Mouse (Mus musculus) stomach, embryonic 15.5 days (tissue): ENCODE data around the gene Ube2d3. TPM values are rescaled to one million over a fixed set of nuclear protein-coding genes. Genes with fewer than 3 reads are reported as not detected.

ENCODE experiments used
- ATAC-seq: fragments of 200-750 bp; cut with Nextera tagmentation; 2 replicates; pipeline ENCODE4 v1.8.0; 2017; ENCODE audit warnings: low read depth, moderate number of reproducible peaks, moderate TSS enrichment; ENCODE audit not compliant: insufficient read depth, low FRiP score
- H3K27ac ChIP-seq: fragments of 300-500 bp; sonication (generic); 2 replicates; pipeline ENCODE4 v1.5.1; 2015; ENCODE audit warnings: mild to moderate bottlenecking, inconsistent platforms
- H3K27me3 ChIP-seq: fragments of 300-500 bp; sonication (generic); replicated peaks from 2 replicates; pipeline ENCODE4 v1.6.1; 2015; ENCODE audit warnings: inconsistent platforms
- H3K36me3 ChIP-seq: fragments of 300-500 bp; sonication (generic); 2 replicates; pipeline ENCODE4 v1.6.1; 2015; ENCODE audit warnings: inconsistent platforms
- H3K4me1 ChIP-seq: fragments of 300-500 bp; sonication (generic); 2 replicates; pipeline ENCODE4 v1.6.1; 2015; ENCODE audit warnings: inconsistent platforms
- H3K4me2 ChIP-seq: fragments of 300-500 bp; sonication (generic); 2 replicates; pipeline ENCODE4 v1.6.1; 2015; ENCODE audit warnings: mild to moderate bottlenecking, inconsistent platforms
- H3K4me3 ChIP-seq: fragments of 300-500 bp; sonication (generic); replicated peaks from 2 replicates; pipeline ENCODE4 v1.5.1; 2015; ENCODE audit warnings: inconsistent platforms
- H3K9ac ChIP-seq: fragments of 300-500 bp; sonication (generic); 2 replicates; pipeline ENCODE4 v1.6.1; 2015; ENCODE audit warnings: inconsistent platforms
- H3K9me3 ChIP-seq: fragments of 300-500 bp; sonication (generic); 2 replicates; pipeline ENCODE4 v1.6.1; 2016; ENCODE audit warnings: inconsistent platforms
- WGBS: fragments of 180-500 bp; shearing (Covaris S2); methylation state at CpG from one replicate; pipeline ENCODE4 v1.1.7; 2015; 5-methylcytosine and 5-hydroxymethylcytosine counted together
- polyA plus RNA-seq: library from polyadenylated mRNA; unstranded; fragments of >200 nt; fragmentation: Nextera tagmentation; extraction: Ambion mirVana; gene quantifications from 2 replicates; pipeline ENCODE4 v1.2.1, GENCODE M21; 2015

Ube2d3 gene
- 469 and 491 TPM in 2 replicates for polyA plus RNA-seq

GRCm38 (mm10) chr3:135437758-135438495, at the start of gene Ube2d3:
Gene Ube2d3 (plus strand): TSS chr3:135438149.
- Histone ChIP-seq H3K27ac (peak within 1 kb of the TSS; percentile 100), H3K4me1 (no peaks in the 10 kb centered on the region; the same call in 1 of the 2 replicates), H3K9ac (peak within 1 kb of the TSS; percentile 89), H3K4me2 (peak within 1 kb of the TSS; percentile 64), H3K9me3 (no peaks in the 10 kb centered on the region), H3K36me3 (no peaks in the 10 kb centered on the region), H3K4me3 (peak within 1 kb of the TSS; percentile 87), H3K27me3 (no peaks in the 10 kb centered on the region)
- ATAC-seq: peak; percentile 93
- under 1% methylated on average over 56 of the region's 56 CpGs for WGBS

GRCm38 (mm10) chr3:135393186-135393585, 44.8 kb upstream of the Ube2d3 start:
- WGBS: 53% methylated on average over 6 of the region's 6 CpGs

GRCm38 (mm10) chr3:135395085-135395484, 42.9 kb upstream of the Ube2d3 start:
- Histone ChIP-seq H3K4me2 (no peak overlapping the region), H3K4me3 (no peak overlapping the region), H3K4me1 (no peaks in the 10 kb centered on the region), H3K9me3 (no peaks in the 10 kb centered on the region), H3K27me3 (no peaks in the 10 kb centered on the region), H3K27ac (no peak overlapping the region), H3K36me3 (no peaks in the 10 kb centered on the region), H3K9ac (no peak overlapping the region)
- ATAC-seq: peak; percentile 58; the same call in 1 of the 2 replicates
- WGBS: 67% methylated on average over 5 of the region's 5 CpGs

More at GRCm38 (mm10) chr3:135393186-135393585, 44.8 kb upstream of the Ube2d3 start:
- Histone ChIP-seq H3K27ac (no peak overlapping the region), H3K4me3 (no peak overlapping the region), H3K9me3 (no peaks in the 10 kb centered on the region), H3K27me3 (no peaks in the 10 kb centered on the region), H3K9ac (no peak overlapping the region), H3K36me3 (no peaks in the 10 kb centered on the region), H3K4me1 (no peaks in the 10 kb centered on the region), H3K4me2 (no peak overlapping the region)
- no peak for ATAC-seq

GRCm38 (mm10) chr3:135396081-135396480, 41.9 kb upstream of the Ube2d3 start:
- Histone ChIP-seq H3K4me2 (no peak overlapping the region), H3K27ac (no peak overlapping the region), H3K4me1 (no peaks in the 10 kb centered on the region), H3K4me3 (no peak overlapping the region), H3K9ac (no peak overlapping the region), H3K9me3 (no peaks in the 10 kb centered on the region), H3K36me3 (no peaks in the 10 kb centered on the region), H3K27me3 (no peaks in the 10 kb centered on the region)
- ATAC-seq: no peak
- 32% methylated on average over 6 of the region's 6 CpGs for whole genome bisulfite sequencing

GRCm38 (mm10) chr3:135397112-135397511, 40.8 kb upstream of the Ube2d3 start:
- H3K4me3 ChIP-seq: no peak overlapping the region
- no peaks in the 10 kb centered on the region for H3K9me3 ChIP-seq
- H3K36me3 ChIP-seq: no peaks in the 10 kb centered on the region
- no peak overlapping the region for H3K27ac ChIP-seq
- H3K27me3 ChIP-seq: no peaks in the 10 kb centered on the region
- H3K4me1 ChIP-seq: no peaks in the 10 kb centered on the region
- no peak overlapping the region for H3K9ac ChIP-seq
- no peak for ATAC-seq
- H3K4me2 ChIP-seq: no peak overlapping the region

- Histone ChIP-seq H3K9me3 (no peaks in the 10 kb centered on the region), H3K9ac (no peak overlapping the region), H3K4me3 (no peak overlapping the region), H3K27ac (no peak overlapping the region), H3K4me2 (peak overlapping the region; percentile 41), H3K36me3 (peaks cover 3% of the 10 kb centered on the region; the same call in 1 of the 2 replicates), H3K4me1 (no peaks in the 10 kb centered on the region), H3K27me3 (no peaks in the 10 kb centered on the region)
- ATAC-seq: peak; percentile 75
- 5% methylated on average over 10 of the region's 10 CpGs for WGBS
Observed at GRCm38 (mm10) chr3:135402201-135402658, 35.7 kb upstream of the Ube2d3 start.

GRCm38 (mm10) chr3:135403211-135403610, 34.7 kb upstream of the Ube2d3 start:
- H3K9ac ChIP-seq: no peak overlapping the region
- H3K27ac ChIP-seq: no peak overlapping the region
- no peaks in the 10 kb centered on the region for H3K4me1 ChIP-seq
- no peak overlapping the region for H3K4me2 ChIP-seq
- peaks cover 4% of the 10 kb centered on the region; the same call in 1 of the 2 replicates for H3K36me3 ChIP-seq
- WGBS: 78% methylated on average over 9 of the region's 9 CpGs
- no peaks in the 10 kb centered on the region for H3K9me3 ChIP-seq
- no peak overlapping the region for H3K4me3 ChIP-seq
- H3K27me3 ChIP-seq: no peaks in the 10 kb centered on the region
- no peak for ATAC-seq

- H3K27ac ChIP-seq: no peak overlapping the region
- H3K36me3 ChIP-seq: peaks cover 4% of the 10 kb centered on the region; the same call in 1 of the 2 replicates
- no peaks in the 10 kb centered on the region for H3K9me3 ChIP-seq
- no peak overlapping the region for H3K4me2 ChIP-seq
- no peak overlapping the region for H3K4me3 ChIP-seq
- 74% methylated on average over 5 of the region's 5 CpGs for WGBS
- ATAC-seq: no peak
- no peak overlapping the region for H3K9ac ChIP-seq
- no peaks in the 10 kb centered on the region for H3K27me3 ChIP-seq
- no peaks in the 10 kb centered on the region for H3K4me1 ChIP-seq
Observed at GRCm38 (mm10) chr3:135403856-135404255, 34.1 kb upstream of the Ube2d3 start.

GRCm38 (mm10) chr3:135404599-135404998, 33.4 kb upstream of the Ube2d3 start:
- H3K4me1 ChIP-seq: no peaks in the 10 kb centered on the region
- peaks cover 8% of the 10 kb centered on the region; the same call in 1 of the 2 replicates for H3K36me3 ChIP-seq
- no peaks in the 10 kb centered on the region for H3K9me3 ChIP-seq
- no peak overlapping the region for H3K9ac ChIP-seq
- no peak overlapping the region for H3K4me2 ChIP-seq
- no peak overlapping the region for H3K4me3 ChIP-seq
- no peaks in the 10 kb centered on the region for H3K27me3 ChIP-seq
- H3K27ac ChIP-seq: no peak overlapping the region
- 69% methylated on average over 4 of the region's 4 CpGs for WGBS
- no peak for ATAC-seq

GRCm38 (mm10) chr3:135407351-135407750, 30.6 kb upstream of the Ube2d3 start:
- Histone ChIP-seq H3K4me2 (no peak overlapping the region), H3K27me3 (no peaks in the 10 kb centered on the region), H3K36me3 (peaks cover 8% of the 10 kb centered on the region), H3K9ac (no peak overlapping the region), H3K4me1 (no peaks in the 10 kb centered on the region), H3K9me3 (no peaks in the 10 kb centered on the region), H3K4me3 (no peak overlapping the region), H3K27ac (no peak overlapping the region)
- WGBS: 61% methylated on average over 8 of the region's 9 CpGs
- ATAC-seq: no peak

- no peaks in the 10 kb centered on the region for H3K4me1 ChIP-seq
- no peaks in the 10 kb centered on the region for H3K9me3 ChIP-seq
- WGBS: 93% methylated on average over 5 of the region's 5 CpGs
- no peak overlapping the region for H3K27ac ChIP-seq
- no peaks in the 10 kb centered on the region for H3K27me3 ChIP-seq
- ATAC-seq: no peak
- H3K36me3 ChIP-seq: peaks cover 8% of the 10 kb centered on the region
- no peak overlapping the region for H3K4me2 ChIP-seq
- H3K9ac ChIP-seq: no peak overlapping the region
- no peak overlapping the region for H3K4me3 ChIP-seq
Observed at GRCm38 (mm10) chr3:135409219-135409618, 28.7 kb upstream of the Ube2d3 start.

GRCm38 (mm10) chr3:135411056-135411455, 26.9 kb upstream of the Ube2d3 start:
- no peak overlapping the region for H3K9ac ChIP-seq
- WGBS: 85% methylated on average over 12 of the region's 12 CpGs
- no peaks in the 10 kb centered on the region for H3K27me3 ChIP-seq
- H3K36me3 ChIP-seq: peaks cover 8% of the 10 kb centered on the region
- H3K9me3 ChIP-seq: no peaks in the 10 kb centered on the region
- H3K4me2 ChIP-seq: no peak overlapping the region
- no peak overlapping the region for H3K4me3 ChIP-seq
- no peak for ATAC-seq
- no peaks in the 10 kb centered on the region for H3K4me1 ChIP-seq
- no peak overlapping the region for H3K27ac ChIP-seq
